Mouse (Mus musculus): ENCODE measurements around the gene Hoxc11. TPM values are rescaled to one million over a fixed set of nuclear protein-coding genes. Genes with fewer than 3 reads are reported as not detected.

Hoxc11 gene
- polyA plus RNA-seq, 2 experiments, result not detected

DNA sequence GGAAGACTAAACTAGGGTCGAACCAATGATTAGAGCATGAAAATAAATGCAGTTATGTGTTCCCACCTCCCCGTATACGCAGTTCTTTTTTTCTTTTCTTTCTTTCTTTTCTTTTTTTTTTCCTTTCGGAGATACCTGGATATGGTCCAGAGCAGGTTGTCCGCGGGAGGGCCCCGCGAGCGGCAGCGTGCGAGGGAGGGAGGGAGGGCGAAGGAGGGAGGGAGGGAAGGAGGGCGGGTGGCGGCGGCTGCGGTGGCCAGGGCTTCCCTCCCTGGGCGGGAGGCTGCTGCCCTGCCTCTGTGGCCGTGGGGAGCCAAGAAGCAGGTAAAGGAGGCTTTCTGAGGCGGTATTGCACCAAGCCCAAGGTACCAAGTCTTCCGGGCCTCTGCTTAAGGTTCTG, 21.9 kb downstream of the Hoxc11 start, which contains the start of gene Hoxc9:
TSS of gene Hoxc9 (plus strand) at position 269 of the 400 bp plus-strand sequence.
- TF ChIP-seq CTCF (IDR thresholded peaks at IDR 0.05; ENCODE audit: low read depth) (no peak), EP300 (IDR thresholded peaks at IDR 0.05; ENCODE audit: low read depth) (no peak)

DNA sequence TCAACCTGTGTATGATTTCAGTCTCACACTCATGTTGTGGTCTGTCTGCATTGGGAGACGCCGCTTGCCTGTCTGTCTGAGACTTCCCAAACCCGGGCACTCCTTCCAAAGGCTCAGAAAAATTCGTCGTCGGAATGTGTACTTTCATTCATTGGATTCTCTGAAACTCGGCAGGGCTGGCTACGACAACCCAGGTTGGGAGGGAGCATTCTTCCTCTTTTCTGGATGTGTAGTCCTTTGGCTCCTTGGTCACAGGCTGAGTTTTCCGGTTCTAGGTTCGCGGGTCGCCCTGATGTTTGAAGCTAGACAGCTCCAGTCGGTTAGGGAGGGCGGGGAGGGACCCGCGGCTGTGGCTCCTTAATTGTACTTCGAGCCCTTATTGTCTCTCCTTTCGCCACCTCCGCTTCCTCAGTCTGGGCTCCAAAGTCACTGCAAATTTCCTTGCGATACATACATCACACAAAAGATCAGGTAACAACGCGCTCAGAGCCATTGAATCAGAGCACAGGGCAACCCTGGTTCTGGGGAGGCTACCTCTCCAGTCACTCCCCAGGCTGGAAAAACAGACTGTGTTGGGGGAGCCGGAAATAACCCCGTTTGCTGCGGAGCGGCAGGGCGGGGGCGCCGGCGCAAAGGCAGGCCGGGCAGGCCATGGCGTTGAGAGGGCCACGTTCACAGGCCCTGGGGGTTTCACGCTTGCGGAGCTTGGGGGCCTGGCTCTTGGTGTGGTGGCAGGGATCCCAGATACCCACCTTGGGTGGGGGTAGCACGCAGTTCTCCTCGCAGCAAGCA, 22.6 kb downstream of the Hoxc11 start:
- H3K4me2 ChIP-seq (ENCODE audit: low read depth), result no peak overlapping the region
- peaks cover 99% of the 10 kb centered on the region for H3K27me3 ChIP-seq (ENCODE audit: control insufficient read depth, insufficient read depth, low read length)
- DNase-seq (ENCODE audit: low read depth in 3 of 3, low spot score in 3 of 3) (no peak), ATAC-seq (ENCODE audit: insufficient read depth) (no peak)
- TF ChIP-seq CTCF (IDR thresholded peaks at IDR 0.05; ENCODE audit: low read depth), result no peak
- no peak for TF ChIP-seq EP300 (IDR thresholded peaks at IDR 0.05; ENCODE audit: low read depth)
- H3K4me1 ChIP-seq (replicated peaks; ENCODE audit: control insufficient read depth in 2 of 2, insufficient read depth in 2 of 2, low read length in 1 of 2), result no peaks in the 10 kb centered on the region
- H3K36me3 ChIP-seq (replicated peaks; ENCODE audit: control insufficient read depth, insufficient read depth, low read depth), result no peaks in the 10 kb centered on the region
- no peak overlapping the region for H3K27ac ChIP-seq
- H3K9me3 ChIP-seq (ENCODE audit: control insufficient read depth, low read length), result no peaks in the 10 kb centered on the region
- H3K9ac ChIP-seq (replicated peaks), result no peak overlapping the region
- WGBS (ENCODE audit: insufficient replicate concordance), result 1% methylated on average over 37 of the region's 37 CpGs
- H3K4me3 ChIP-seq (ENCODE audit: insufficient read depth in 1 of 2, low read depth in 2 of 2, low read length in 2 of 2), result no peak overlapping the region

More for the DNA sequence above, 21.9 kb downstream of the Hoxc11 start, which contains the start of gene Hoxc9:
- no peak for ATAC-seq (ENCODE audit: insufficient read depth)
- peaks cover 99% of the 10 kb centered on the region for H3K27me3 ChIP-seq (ENCODE audit: control insufficient read depth, insufficient read depth, low read length)
- no peak within 1 kb of the TSS for H3K27ac ChIP-seq
- H3K4me1 ChIP-seq (replicated peaks; ENCODE audit: control insufficient read depth in 2 of 2, insufficient read depth in 2 of 2, low read length in 1 of 2), result no peaks in the 10 kb centered on the region
- H3K9ac ChIP-seq (replicated peaks), result no peak within 1 kb of the TSS
- H3K9me3 ChIP-seq (ENCODE audit: control insufficient read depth, low read length), result no peaks in the 10 kb centered on the region
- no peak within 1 kb of the TSS for H3K4me2 ChIP-seq (ENCODE audit: low read depth)
- H3K36me3 ChIP-seq (replicated peaks; ENCODE audit: control insufficient read depth, insufficient read depth, low read depth), result no peaks in the 10 kb centered on the region
- WGBS (ENCODE audit: insufficient replicate concordance), result 2% methylated on average over 17 of the region's 20 CpGs
- no peak within 1 kb of the TSS for H3K4me3 ChIP-seq (ENCODE audit: insufficient read depth in 1 of 2, low read depth in 2 of 2, low read length in 2 of 2)
- no peak for DNase-seq (ENCODE audit: low read depth in 3 of 3, low spot score in 3 of 3)

DNA sequence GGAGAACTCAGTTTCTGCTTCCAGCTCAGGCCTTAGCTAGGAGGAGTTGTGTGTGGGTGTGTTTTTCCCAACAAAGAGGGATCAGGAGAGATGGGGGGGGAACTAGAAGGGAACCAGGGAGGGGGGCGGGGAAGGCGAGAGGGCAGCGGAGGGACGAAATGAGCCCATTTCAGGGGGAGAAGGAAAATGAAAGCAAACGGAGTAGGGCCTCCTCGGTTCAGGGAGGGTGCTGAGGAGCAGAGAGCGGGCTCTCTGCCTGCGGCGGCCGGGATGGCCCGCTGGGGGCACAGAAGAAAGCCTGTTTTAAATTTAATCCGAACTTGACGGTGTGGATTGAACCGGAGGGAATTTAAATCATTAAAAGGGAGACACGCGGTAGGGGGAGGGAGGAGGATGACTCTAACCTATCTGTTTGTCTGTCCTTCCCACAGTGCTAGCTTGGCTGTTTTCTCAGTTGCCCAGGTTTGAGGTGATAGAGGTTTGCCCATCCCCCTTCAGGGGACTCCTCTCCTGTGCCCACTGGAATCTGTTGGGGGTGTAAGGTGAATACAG, 23.3 kb downstream of the Hoxc11 start:
- Histone ChIP-seq H3K27me3 (ENCODE audit: control insufficient read depth, insufficient read depth, low read length) (peaks cover 99% of the 10 kb centered on the region), H3K9ac (replicated peaks) (no peak overlapping the region), H3K27ac (no peak overlapping the region), H3K9me3 (ENCODE audit: control insufficient read depth, low read length) (no peaks in the 10 kb centered on the region), H3K4me1 (replicated peaks; ENCODE audit: control insufficient read depth in 2 of 2, insufficient read depth in 2 of 2, low read length in 1 of 2) (no peaks in the 10 kb centered on the region), H3K4me2 (ENCODE audit: low read depth) (no peak overlapping the region), H3K36me3 (replicated peaks; ENCODE audit: control insufficient read depth, insufficient read depth, low read depth) (no peaks in the 10 kb centered on the region), H3K4me3 (ENCODE audit: insufficient read depth in 1 of 2, low read depth in 2 of 2, low read length in 2 of 2) (no peak overlapping the region)
- TF ChIP-seq EP300 (IDR thresholded peaks at IDR 0.05; ENCODE audit: low read depth) (no peak), CTCF (IDR thresholded peaks at IDR 0.05; ENCODE audit: low read depth) (no peak)
- ATAC-seq (ENCODE audit: insufficient read depth) (no peak), DNase-seq (ENCODE audit: low read depth in 3 of 3, low spot score in 3 of 3) (no peak)
- 6% methylated on average over 16 of the region's 16 CpGs for WGBS (ENCODE audit: insufficient replicate concordance)

DNA sequence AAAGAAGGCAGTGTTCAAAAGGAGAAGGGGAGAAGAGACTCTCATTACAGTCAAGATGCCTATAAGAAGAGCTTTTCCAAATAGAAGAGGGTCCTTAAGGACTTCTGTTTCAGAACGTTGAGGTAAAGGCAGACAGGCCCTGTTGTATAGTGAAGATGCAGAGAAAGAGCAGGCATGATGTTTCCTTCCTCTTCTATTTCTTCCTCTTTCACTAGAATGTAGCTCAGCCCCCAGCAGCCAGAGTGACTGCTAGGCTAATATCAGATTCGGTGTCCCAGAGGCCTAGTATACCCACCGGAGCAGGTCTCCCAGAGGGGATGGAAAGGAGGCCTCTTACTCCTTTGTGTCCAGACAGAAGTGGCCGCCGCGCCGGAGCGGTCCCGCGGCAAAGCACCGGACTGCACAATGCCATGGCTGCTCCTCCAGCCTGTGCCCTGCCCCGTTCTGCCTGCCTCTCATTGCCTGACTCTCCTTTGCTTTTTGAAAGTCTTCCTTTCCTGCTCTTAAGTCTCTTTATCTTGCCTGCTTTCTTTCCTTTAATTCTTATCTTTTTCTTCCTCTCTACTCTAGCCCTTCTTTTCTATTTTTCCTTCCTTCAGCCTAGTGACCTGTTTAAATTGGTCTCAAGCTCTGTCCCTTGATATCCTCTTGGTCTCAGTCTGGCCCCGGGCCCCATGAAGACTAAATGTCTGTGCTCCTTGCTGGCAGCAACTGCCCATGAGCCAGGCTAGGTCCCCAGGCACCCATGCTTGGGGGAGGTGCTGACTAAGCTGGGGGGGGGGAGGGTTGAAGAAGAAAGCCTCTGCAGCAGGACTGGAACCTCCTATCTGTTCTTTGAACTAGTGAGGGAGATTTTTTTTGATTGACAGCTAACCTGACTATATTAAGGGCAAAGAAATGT, 24.6 kb downstream of the Hoxc11 start:
- Histone ChIP-seq H3K36me3 (replicated peaks; ENCODE audit: control insufficient read depth, insufficient read depth, low read depth) (no peaks in the 10 kb centered on the region), H3K9me3 (ENCODE audit: control insufficient read depth, low read length) (no peaks in the 10 kb centered on the region), H3K27ac (no peak overlapping the region), H3K9ac (replicated peaks) (no peak overlapping the region), H3K4me1 (replicated peaks; ENCODE audit: control insufficient read depth in 2 of 2, insufficient read depth in 2 of 2, low read length in 1 of 2) (no peaks in the 10 kb centered on the region), H3K27me3 (ENCODE audit: control insufficient read depth, insufficient read depth, low read length) (peaks cover 98% of the 10 kb centered on the region), H3K4me3 (ENCODE audit: insufficient read depth in 1 of 2, low read depth in 2 of 2, low read length in 2 of 2) (no peak overlapping the region), H3K4me2 (ENCODE audit: low read depth) (no peak overlapping the region)
- TF ChIP-seq EP300 (IDR thresholded peaks at IDR 0.05; ENCODE audit: low read depth), result no peak
- TF ChIP-seq CTCF (IDR thresholded peaks at IDR 0.05; ENCODE audit: low read depth), result no peak
- WGBS (ENCODE audit: insufficient replicate concordance), result 1% methylated on average over 13 of the region's 13 CpGs
- DNase-seq (ENCODE audit: low read depth in 3 of 3, low spot score in 3 of 3) (no peak), ATAC-seq (ENCODE audit: insufficient read depth) (no peak)
